Mouse (Mus musculus): Measurements from ENCODE around the gene Capn8.

The Capn8 gene

DNA sequence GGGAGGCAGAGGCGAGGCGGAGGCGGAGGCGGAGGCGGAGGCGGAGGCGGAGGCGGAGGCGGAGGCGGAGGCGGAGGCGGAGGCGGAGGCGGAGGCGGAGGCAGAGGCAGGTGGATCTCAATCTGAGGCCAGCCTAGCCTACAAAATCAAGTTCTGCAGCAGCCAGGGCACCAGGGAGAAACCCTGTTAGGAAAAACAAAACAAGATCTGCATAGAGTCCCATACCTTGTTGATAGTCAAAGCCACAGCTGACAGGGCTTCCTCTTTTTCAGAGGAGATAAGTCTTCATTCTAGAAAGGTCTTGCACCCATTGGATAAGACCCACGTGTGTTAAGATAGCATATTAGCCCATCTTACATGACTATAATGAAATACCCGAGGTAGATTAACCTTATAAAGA, 113.3 kb downstream of the Capn8 start:
- DNase-seq (ENCODE audit: low spot score in 2 of 2): no peak

GRCm38 (mm10) chr1:182679169-182679568, 114.4 kb downstream of the Capn8 start:
- DNase-seq (ENCODE audit: low spot score in 2 of 2): no peak

DNA sequence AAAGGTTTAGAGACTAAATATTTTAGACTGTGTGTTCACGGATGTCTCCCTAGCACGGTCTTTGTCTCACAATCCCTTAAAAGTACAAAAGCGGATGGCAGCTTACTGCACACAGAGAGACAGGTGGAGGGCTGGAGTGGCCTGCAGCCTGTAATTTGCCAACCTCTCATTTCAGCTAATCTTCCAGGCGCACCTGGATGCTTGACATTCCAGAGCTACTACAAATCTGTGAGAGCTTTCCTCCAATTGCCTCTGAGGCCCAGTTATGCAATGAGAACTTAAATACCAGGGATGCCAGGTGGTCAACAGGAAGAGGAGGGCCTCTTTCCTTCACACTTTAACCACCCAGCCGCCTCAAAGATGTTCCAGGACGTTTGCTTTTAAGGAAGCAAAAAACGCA, 114.8 kb downstream of the Capn8 start:
- DNase-seq (ENCODE audit: low spot score in 2 of 2): no peak

All from natural killer cell, adult 2 months (primary cell).